Mouse (Mus musculus) liver, postnatal 0 days (tissue): ENCODE data around the gene Sec22c.

Experiments used
- CTCF ChIP-seq: sonication (generic); IDR thresholded peaks from 2 replicates; pipeline ENCODE4 v1.5.1; 2016; ENCODE audit warnings: antibody characterized with exemption, low read depth
- EP300 ChIP-seq: IDR thresholded peaks from 2 replicates; pipeline ENCODE4 v1.6.1; 2016; ENCODE audit warnings: antibody characterized with exemption, low read depth, mild to moderate bottlenecking

DNA sequence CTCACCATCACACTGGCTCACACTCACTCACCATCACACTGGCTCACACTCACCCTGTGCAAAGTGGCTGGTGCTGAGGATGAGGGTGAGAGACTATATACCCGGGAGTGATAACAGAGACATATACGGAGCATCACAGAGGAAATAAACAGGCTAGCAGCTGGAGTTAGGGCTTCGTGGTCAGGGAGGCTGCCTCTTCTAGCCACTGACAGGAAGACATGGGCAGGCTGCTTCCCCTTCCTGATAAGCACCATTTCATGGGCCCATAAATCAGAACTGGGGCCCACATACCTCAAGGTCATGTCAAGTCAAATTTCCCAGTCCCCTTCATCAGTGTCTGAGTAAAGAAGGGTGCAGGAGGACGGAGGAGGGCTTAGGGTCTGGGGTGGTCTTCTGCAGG lies 28.2 kb downstream of the Sec22c start:
- TF ChIP-seq EP300 (no peak), CTCF (no peak)
